Mouse (Mus musculus): ENCODE results near the gene Cox15. TPM values are rescaled to one million over a fixed set of nuclear protein-coding genes. Genes with fewer than 3 reads are reported as not detected.

The Cox15 gene
- polyA plus RNA-seq, 1 experiment from 2014 or later, result 15.3 TPM

DNA sequence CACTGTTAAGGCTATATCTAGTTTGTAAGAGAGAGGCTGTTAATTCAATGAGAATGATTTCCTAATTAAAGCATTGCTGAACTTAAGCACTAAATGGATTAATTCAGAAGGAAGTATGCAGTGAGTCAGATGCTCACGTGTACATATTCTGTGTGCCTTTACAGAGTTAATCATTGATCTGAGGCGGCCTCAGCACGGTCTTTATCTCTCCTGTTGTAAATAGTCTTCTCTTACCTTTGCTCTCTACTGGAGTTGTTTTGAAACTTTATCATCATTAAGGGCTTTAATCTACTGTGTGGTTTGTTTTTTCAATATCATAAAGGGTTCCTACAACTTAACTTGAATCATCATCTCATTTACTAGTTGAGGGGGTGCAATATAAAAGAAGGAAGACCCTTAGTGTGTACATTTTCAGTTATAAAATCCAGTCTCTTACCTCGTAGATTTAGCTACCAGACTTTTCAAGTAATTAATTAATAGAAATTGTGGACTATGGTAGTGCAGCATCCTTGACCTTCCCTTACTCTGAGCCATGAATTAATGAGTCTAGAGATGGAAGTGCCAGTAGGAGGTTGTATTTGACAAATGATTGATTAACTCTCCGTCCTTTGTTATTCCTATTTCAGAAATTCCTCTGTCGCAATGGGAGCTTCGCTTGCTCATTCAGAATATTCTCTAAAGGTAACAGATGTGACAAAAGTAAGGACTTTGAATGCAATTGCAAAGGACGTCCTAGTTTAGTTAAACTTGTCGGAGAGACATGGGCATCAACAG is 14.9 kb upstream of the Cox15 start:
- Histone ChIP-seq H3K4me3 (ENCODE audit: low read depth, low read length) (no peak overlapping the region), H3K9me3 (ENCODE audit: control insufficient read depth) (no peaks in the 10 kb centered on the region), H3K36me3 (ENCODE audit: control insufficient read depth, insufficient read depth) (0 out of 2 replicates have a peak, but pooled peaks cover 4% of the 10 kb centered on the region), H3K4me2 (replicated peaks; ENCODE audit: low read depth) (no peak overlapping the region; the same call in 1 of the 2 replicates), H3K9ac (ENCODE audit: low read depth, low read length) (no peak overlapping the region), H3K27ac (ENCODE audit: low read depth, low read length) (peak overlapping the region; percentile 78), H3K27me3 (replicated peaks; ENCODE audit: control insufficient read depth, insufficient read depth, low read length) (no peaks in the 10 kb centered on the region), H3K4me1 (replicated peaks; ENCODE audit: control insufficient read depth, insufficient read depth, low read length) (no peaks in the 10 kb centered on the region; the same call in 1 of the 2 replicates)
- ATAC-seq, result peak; percentile 97
- 33% methylated on average over 9 of the region's 9 CpGs for WGBS
- TF ChIP-seq CTCF (IDR thresholded peaks at IDR 0.05; ENCODE audit: low read depth), result no peak

DNA sequence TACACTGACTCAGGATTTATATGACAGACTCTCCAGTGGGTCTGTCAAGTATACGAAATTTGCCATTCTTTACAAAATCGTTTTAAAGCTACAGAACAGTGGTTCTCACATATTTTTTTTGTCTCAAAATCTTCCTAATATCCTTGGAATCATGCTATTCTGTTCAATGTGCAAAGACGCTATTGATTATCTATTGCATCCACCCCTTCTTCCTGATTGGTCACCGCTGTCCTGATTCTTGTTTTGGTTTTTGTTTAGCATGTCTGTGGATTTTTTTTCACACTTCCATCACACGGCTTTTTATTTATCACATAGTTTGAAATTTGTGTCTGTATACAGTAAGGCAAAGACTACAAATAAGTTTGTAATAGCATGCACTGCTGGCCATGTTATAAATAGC is 13.7 kb upstream of the Cox15 start:
- no peak overlapping the region for H3K27ac ChIP-seq (ENCODE audit: low read depth, low read length)

DNA sequence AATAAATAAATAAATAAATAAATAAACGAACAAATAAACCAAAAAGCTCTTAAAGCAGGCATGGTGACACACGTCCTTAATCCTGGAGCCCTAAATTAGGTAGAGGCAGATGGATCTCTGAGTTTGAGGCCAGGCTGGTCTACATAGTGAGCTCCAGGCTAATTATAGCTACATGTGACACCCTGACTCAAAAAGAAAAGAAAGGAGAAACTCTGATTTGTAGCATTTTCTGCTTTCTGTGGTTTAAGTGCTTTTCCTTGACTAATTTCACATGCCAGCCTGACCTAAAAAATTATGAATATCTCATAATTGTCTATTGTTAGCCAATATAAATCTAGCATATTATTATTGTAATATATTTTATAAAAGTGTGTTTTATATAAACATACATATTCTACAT is 9.6 kb upstream of the Cox15 start:
- no peak for TF ChIP-seq CTCF (IDR thresholded peaks at IDR 0.05; ENCODE audit: low read depth)

More for the DNA sequence above, 13.7 kb upstream of the Cox15 start:
- ATAC-seq, result no peak
- H3K9me3 ChIP-seq (ENCODE audit: control insufficient read depth), result no peaks in the 10 kb centered on the region
- H3K4me2 ChIP-seq (replicated peaks; ENCODE audit: low read depth), result no peak overlapping the region
- no peak overlapping the region for H3K9ac ChIP-seq (ENCODE audit: low read depth, low read length)
- 74% methylated on average over 5 of the region's 5 CpGs for WGBS
- H3K4me3 ChIP-seq (ENCODE audit: low read depth, low read length), result no peak overlapping the region
- 0 out of 2 replicates have a peak, but pooled peaks cover 4% of the 10 kb centered on the region for H3K36me3 ChIP-seq (ENCODE audit: control insufficient read depth, insufficient read depth)
- H3K4me1 ChIP-seq (replicated peaks; ENCODE audit: control insufficient read depth, insufficient read depth, low read length), result no peaks in the 10 kb centered on the region; the same call in 1 of the 2 replicates
- TF ChIP-seq CTCF (IDR thresholded peaks at IDR 0.05; ENCODE audit: low read depth), result no peak
- no peaks in the 10 kb centered on the region for H3K27me3 ChIP-seq (replicated peaks; ENCODE audit: control insufficient read depth, insufficient read depth, low read length)

DNA sequence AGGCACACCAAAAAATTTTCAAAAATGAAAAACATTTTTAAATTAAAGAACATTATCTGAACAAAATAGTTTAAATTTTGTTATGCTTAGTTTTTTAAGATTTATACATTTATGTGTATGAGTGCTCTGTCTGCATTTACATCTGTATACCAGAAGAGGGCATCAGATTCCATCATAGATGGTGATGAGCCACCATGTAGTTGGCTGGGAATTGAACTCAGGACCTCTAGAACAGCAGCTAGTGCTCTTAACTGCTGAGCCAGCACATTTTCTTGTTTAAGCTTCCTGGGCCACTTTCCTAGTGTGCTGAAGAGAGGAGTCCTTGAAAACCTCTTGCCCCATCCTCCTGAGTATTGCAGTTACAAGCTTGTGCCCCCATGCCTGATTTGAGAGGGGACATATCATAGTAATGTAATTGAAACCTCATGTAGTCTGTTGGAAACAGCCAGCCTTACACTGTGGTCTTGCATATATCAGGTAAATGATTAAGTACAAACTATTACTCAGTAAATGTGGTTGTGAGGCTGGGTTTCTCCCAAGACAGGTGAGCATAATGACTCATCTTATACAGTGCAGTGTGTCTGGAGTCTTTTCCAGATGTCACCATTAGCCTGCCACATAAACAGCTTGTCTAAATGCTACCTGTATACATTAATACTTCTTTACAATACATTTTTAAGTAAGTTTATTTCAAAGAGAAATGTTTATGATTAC is 8.9 kb upstream of the Cox15 start:
- peak; percentile 90 for ATAC-seq
- H3K4me1 ChIP-seq (replicated peaks; ENCODE audit: control insufficient read depth, insufficient read depth, low read length), result no peaks in the 10 kb centered on the region
- H3K4me3 ChIP-seq (ENCODE audit: low read depth, low read length), result no peak overlapping the region
- no peak overlapping the region for H3K9ac ChIP-seq (ENCODE audit: low read depth, low read length)
- 0 out of 2 replicates have a peak overlapping the region, but pooled peaks have one; percentile 29 for H3K27ac ChIP-seq (ENCODE audit: low read depth, low read length)
- peaks cover 10% of the 10 kb centered on the region; the same call in 1 of the 2 replicates for H3K36me3 ChIP-seq (ENCODE audit: control insufficient read depth, insufficient read depth)
- TF ChIP-seq CTCF (IDR thresholded peaks at IDR 0.05; ENCODE audit: low read depth), result peak; percentile 61
- H3K9me3 ChIP-seq (ENCODE audit: control insufficient read depth), result no peaks in the 10 kb centered on the region
- H3K4me2 ChIP-seq (replicated peaks; ENCODE audit: low read depth), result no peak overlapping the region
- no peaks in the 10 kb centered on the region for H3K27me3 ChIP-seq (replicated peaks; ENCODE audit: control insufficient read depth, insufficient read depth, low read length)

More for the DNA sequence above, 9.6 kb upstream of the Cox15 start:
- ATAC-seq, result no peak
- Histone ChIP-seq H3K27ac (ENCODE audit: low read depth, low read length) (no peak overlapping the region), H3K4me3 (ENCODE audit: low read depth, low read length) (no peak overlapping the region), H3K27me3 (replicated peaks; ENCODE audit: control insufficient read depth, insufficient read depth, low read length) (no peaks in the 10 kb centered on the region), H3K9ac (ENCODE audit: low read depth, low read length) (no peak overlapping the region), H3K9me3 (ENCODE audit: control insufficient read depth) (no peaks in the 10 kb centered on the region), H3K4me1 (replicated peaks; ENCODE audit: control insufficient read depth, insufficient read depth, low read length) (no peaks in the 10 kb centered on the region), H3K4me2 (replicated peaks; ENCODE audit: low read depth) (no peak overlapping the region), H3K36me3 (ENCODE audit: control insufficient read depth, insufficient read depth) (peaks cover 10% of the 10 kb centered on the region; the same call in 1 of the 2 replicates)
- 76% methylated on average over 2 of the region's 2 CpGs for WGBS

DNA sequence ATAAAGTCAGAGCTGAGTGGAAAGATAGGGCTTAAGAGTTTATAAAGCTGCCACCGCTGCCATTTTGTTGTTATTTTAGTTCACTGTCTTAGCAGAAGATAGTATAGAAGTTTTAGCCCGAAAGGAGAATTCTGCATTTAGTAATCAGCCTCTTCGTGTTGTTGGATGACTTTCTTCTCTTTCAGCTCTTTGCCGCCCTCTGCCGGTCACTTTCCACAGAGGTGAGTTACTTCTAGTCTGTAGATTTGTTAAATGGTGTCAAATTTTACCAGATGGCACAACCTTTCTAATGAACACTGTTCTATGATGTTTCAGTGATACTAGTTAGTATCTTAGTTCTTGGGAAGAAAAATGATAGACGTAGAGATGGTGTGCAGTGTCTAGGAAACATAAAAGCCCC is 7.7 kb upstream of the Cox15 start:
- Histone ChIP-seq H3K4me1 (replicated peaks; ENCODE audit: control insufficient read depth, insufficient read depth, low read length) (no peaks in the 10 kb centered on the region), H3K9me3 (ENCODE audit: control insufficient read depth) (no peaks in the 10 kb centered on the region), H3K4me2 (replicated peaks; ENCODE audit: low read depth) (no peak overlapping the region), H3K4me3 (ENCODE audit: low read depth, low read length) (no peak overlapping the region), H3K27ac (ENCODE audit: low read depth, low read length) (no peak overlapping the region), H3K9ac (ENCODE audit: low read depth, low read length) (no peak overlapping the region), H3K27me3 (replicated peaks; ENCODE audit: control insufficient read depth, insufficient read depth, low read length) (no peaks in the 10 kb centered on the region), H3K36me3 (ENCODE audit: control insufficient read depth, insufficient read depth) (peaks cover 10% of the 10 kb centered on the region; the same call in 1 of the 2 replicates)
- WGBS, result 23% methylated on average over 6 of the region's 6 CpGs
- no peak for ATAC-seq
- TF ChIP-seq CTCF (IDR thresholded peaks at IDR 0.05; ENCODE audit: low read depth), result peak; percentile 86

DNA sequence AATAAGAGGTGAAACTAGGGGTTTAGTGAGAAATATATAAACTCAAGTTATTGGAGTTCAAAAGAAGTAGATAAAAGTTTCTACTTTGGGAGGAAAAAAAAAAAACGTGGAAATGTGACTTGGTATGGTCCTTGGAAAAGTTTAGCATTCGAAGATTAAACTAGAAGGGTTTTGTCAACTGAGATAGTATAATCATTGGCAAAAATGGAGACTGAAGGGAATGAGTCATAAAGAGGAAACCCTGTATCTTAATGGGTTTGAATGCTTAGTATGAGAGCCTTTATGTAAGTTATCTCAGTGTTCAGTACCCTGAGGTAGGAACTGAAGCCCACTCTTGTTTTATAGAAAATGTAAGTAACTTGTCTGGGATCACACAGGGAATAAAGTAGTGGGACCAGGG is 2.1 kb upstream of the Cox15 start:
- H3K4me2 ChIP-seq (replicated peaks; ENCODE audit: low read depth), result no peak overlapping the region
- no peak overlapping the region for H3K27ac ChIP-seq (ENCODE audit: low read depth, low read length)
- H3K9me3 ChIP-seq (ENCODE audit: control insufficient read depth), result no peaks in the 10 kb centered on the region
- WGBS, result 63% methylated on average over 2 of the region's 2 CpGs
- H3K4me3 ChIP-seq (ENCODE audit: low read depth, low read length), result no peak overlapping the region
- no peak overlapping the region for H3K9ac ChIP-seq (ENCODE audit: low read depth, low read length)
- H3K27me3 ChIP-seq (replicated peaks; ENCODE audit: control insufficient read depth, insufficient read depth, low read length), result no peaks in the 10 kb centered on the region
- H3K4me1 ChIP-seq (replicated peaks; ENCODE audit: control insufficient read depth, insufficient read depth, low read length), result 0 out of 2 replicates have a peak, but pooled peaks cover 3% of the 10 kb centered on the region
- ATAC-seq, result no peak
- no peak for TF ChIP-seq CTCF (IDR thresholded peaks at IDR 0.05; ENCODE audit: low read depth)
- peaks cover 14% of the 10 kb centered on the region; the same call in 1 of the 2 replicates for H3K36me3 ChIP-seq (ENCODE audit: control insufficient read depth, insufficient read depth)

All from intestine, postnatal 0 days (tissue).